Mouse (Mus musculus): ENCODE data around the gene Rreb1. TPM values are rescaled to one million over a fixed set of nuclear protein-coding genes. Genes with fewer than 3 reads are reported as not detected.

Rreb1 gene
- polyA plus RNA-seq, 1 experiment from 2014 or later, result 13.0 TPM

- Histone ChIP-seq H3K9ac (ENCODE audit: low read length) (no peak overlapping the region), H3K27ac (ENCODE audit: low read length) (no peak overlapping the region), H3K9me3 (replicated peaks; ENCODE audit: control insufficient read depth, low read length) (no peaks in the 10 kb centered on the region), H3K4me3 (ENCODE audit: low read length) (no peak overlapping the region), H3K4me2 (ENCODE audit: low read depth, low read length) (no peak overlapping the region), H3K4me1 (ENCODE audit: control insufficient read depth, insufficient read depth, low read length) (peaks cover 40% of the 10 kb centered on the region), H3K36me3 (ENCODE audit: control insufficient read depth, insufficient read depth) (no peaks in the 10 kb centered on the region), H3K27me3 (ENCODE audit: control insufficient read depth, insufficient read depth, low read length) (no peaks in the 10 kb centered on the region)
- WGBS, result 82% methylated on average over 5 of the region's 5 CpGs
- ATAC-seq (replicated peaks; ENCODE audit: extremely low read depth, insufficient read depth, low FRiP score), result no peak
Measured at GRCm38 (mm10) chr13:37848438-37848837, 70.2 kb downstream of the Rreb1 start.

DNA sequence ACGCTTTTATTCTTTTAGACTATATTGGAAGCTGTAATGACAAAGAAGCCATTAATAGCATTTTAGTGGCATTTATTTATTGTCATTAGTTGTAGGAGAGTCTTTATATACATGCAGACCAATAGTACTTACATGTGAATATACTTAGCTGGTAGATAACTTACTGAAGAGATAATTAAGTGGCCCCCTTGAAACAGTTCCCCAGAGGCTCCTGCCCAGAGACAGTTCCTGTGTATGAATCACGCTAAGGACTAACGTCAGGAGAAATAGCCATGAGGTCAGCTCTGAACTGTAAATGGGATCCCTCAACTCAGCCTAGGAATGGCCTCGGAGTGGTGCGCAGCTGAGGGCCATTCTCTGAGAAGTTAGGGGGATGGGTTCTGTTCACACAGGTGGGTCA lies 73.4 kb downstream of the Rreb1 start:
- no peaks in the 10 kb centered on the region for H3K27me3 ChIP-seq (ENCODE audit: control insufficient read depth, insufficient read depth, low read length)
- H3K36me3 ChIP-seq (ENCODE audit: control insufficient read depth, insufficient read depth), result no peaks in the 10 kb centered on the region
- 69% methylated on average over 5 of the region's 5 CpGs for WGBS
- H3K9me3 ChIP-seq (replicated peaks; ENCODE audit: control insufficient read depth, low read length), result no peaks in the 10 kb centered on the region
- no peak overlapping the region for H3K9ac ChIP-seq (ENCODE audit: low read length)
- no peak for ATAC-seq (replicated peaks; ENCODE audit: extremely low read depth, insufficient read depth, low FRiP score)
- no peak overlapping the region for H3K27ac ChIP-seq (ENCODE audit: low read length)
- H3K4me1 ChIP-seq (ENCODE audit: control insufficient read depth, insufficient read depth, low read length), result peaks cover 32% of the 10 kb centered on the region
- H3K4me2 ChIP-seq (ENCODE audit: low read depth, low read length), result no peak overlapping the region
- H3K4me3 ChIP-seq (ENCODE audit: low read length), result no peak overlapping the region

- 64% methylated on average over 3 of the region's 3 CpGs for WGBS
- Histone ChIP-seq H3K27ac (ENCODE audit: low read length) (no peak overlapping the region), H3K27me3 (ENCODE audit: control insufficient read depth, insufficient read depth, low read length) (no peaks in the 10 kb centered on the region), H3K9ac (ENCODE audit: low read length) (no peak overlapping the region), H3K4me2 (ENCODE audit: low read depth, low read length) (no peak overlapping the region), H3K9me3 (replicated peaks; ENCODE audit: control insufficient read depth, low read length) (no peaks in the 10 kb centered on the region), H3K36me3 (ENCODE audit: control insufficient read depth, insufficient read depth) (no peaks in the 10 kb centered on the region), H3K4me3 (ENCODE audit: low read length) (no peak overlapping the region), H3K4me1 (ENCODE audit: control insufficient read depth, insufficient read depth, low read length) (peaks cover 37% of the 10 kb centered on the region)
- no peak for ATAC-seq (replicated peaks; ENCODE audit: extremely low read depth, insufficient read depth, low FRiP score)
Measured at GRCm38 (mm10) chr13:37852850-37853249, 74.7 kb downstream of the Rreb1 start.

DNA sequence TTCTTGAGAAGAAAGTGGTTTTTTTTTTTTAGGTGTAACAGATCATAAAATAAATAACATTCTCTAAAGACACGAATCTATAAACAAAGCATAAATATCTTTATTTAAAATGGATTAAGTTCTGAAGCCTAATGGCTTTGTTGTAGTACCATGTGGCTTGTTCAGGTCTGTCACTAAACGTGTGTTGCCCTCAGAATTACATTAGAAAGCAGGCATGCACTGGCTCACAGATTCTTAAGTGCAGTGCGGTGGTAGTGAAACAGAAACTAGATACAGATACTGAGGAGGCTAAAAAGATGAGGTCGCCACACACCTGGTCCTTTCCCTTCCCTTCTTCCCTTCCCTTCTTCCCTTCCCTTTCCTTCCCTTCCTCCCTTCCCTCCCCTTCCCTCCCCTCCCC lies 75.2 kb downstream of the Rreb1 start:
- no peak for ATAC-seq (replicated peaks; ENCODE audit: extremely low read depth, insufficient read depth, low FRiP score)
- 38% methylated on average over 4 of the region's 4 CpGs for WGBS
- peaks cover 43% of the 10 kb centered on the region for H3K4me1 ChIP-seq (ENCODE audit: control insufficient read depth, insufficient read depth, low read length)
- no peak overlapping the region for H3K4me3 ChIP-seq (ENCODE audit: low read length)
- no peak overlapping the region for H3K9ac ChIP-seq (ENCODE audit: low read length)
- H3K9me3 ChIP-seq (replicated peaks; ENCODE audit: control insufficient read depth, low read length), result no peaks in the 10 kb centered on the region
- no peak overlapping the region for H3K27ac ChIP-seq (ENCODE audit: low read length)
- no peaks in the 10 kb centered on the region for H3K36me3 ChIP-seq (ENCODE audit: control insufficient read depth, insufficient read depth)
- H3K4me2 ChIP-seq (ENCODE audit: low read depth, low read length), result no peak overlapping the region
- no peaks in the 10 kb centered on the region for H3K27me3 ChIP-seq (ENCODE audit: control insufficient read depth, insufficient read depth, low read length)

DNA sequence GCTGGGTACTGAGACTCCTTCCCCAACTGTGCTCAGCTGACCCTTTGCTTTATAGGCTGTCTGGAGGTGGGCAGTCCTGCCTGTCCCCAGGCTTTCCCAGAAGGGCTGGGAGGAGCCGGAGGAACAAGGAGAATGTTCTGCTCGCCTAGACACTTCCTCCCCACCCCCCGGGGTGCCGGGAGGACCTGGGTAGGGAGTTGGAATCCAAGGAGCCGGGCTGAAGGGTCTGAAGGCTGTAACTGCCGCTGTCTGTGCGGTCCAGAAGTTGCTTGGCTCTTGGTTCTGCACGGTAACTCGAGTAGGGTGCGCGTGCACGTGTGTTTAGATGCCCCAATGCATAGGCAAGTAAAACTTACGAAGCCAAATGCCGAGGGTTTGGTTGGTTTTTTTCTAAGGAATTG lies 75.8 kb downstream of the Rreb1 start:
- WGBS, result 5% methylated on average over 14 of the region's 14 CpGs
- Histone ChIP-seq H3K9ac (ENCODE audit: low read length) (peak overlapping the region; percentile 71), H3K27me3 (ENCODE audit: control insufficient read depth, insufficient read depth, low read length) (no peaks in the 10 kb centered on the region), H3K36me3 (ENCODE audit: control insufficient read depth, insufficient read depth) (no peaks in the 10 kb centered on the region), H3K9me3 (replicated peaks; ENCODE audit: control insufficient read depth, low read length) (no peaks in the 10 kb centered on the region), H3K4me1 (ENCODE audit: control insufficient read depth, insufficient read depth, low read length) (peaks cover 47% of the 10 kb centered on the region), H3K4me3 (ENCODE audit: low read length) (peak overlapping the region; percentile 42), H3K27ac (ENCODE audit: low read length) (peak overlapping the region; percentile 87), H3K4me2 (ENCODE audit: low read depth, low read length) (peak overlapping the region; percentile 72)
- no peak for ATAC-seq (replicated peaks; ENCODE audit: extremely low read depth, insufficient read depth, low FRiP score)

GRCm38 (mm10) chr13:37854455-37855220 lies 76.4 kb downstream of the Rreb1 start:
- no peak for ATAC-seq (replicated peaks; ENCODE audit: extremely low read depth, insufficient read depth, low FRiP score)
- 24% methylated on average over 14 of the region's 14 CpGs for WGBS
- H3K9ac ChIP-seq (ENCODE audit: low read length), result peak overlapping the region; percentile 71; the same call in 1 of the 2 replicates
- H3K36me3 ChIP-seq (ENCODE audit: control insufficient read depth, insufficient read depth), result no peaks in the 10 kb centered on the region
- peak overlapping the region; percentile 42 for H3K4me3 ChIP-seq (ENCODE audit: low read length)
- peak overlapping the region; percentile 72 for H3K4me2 ChIP-seq (ENCODE audit: low read depth, low read length)
- no peaks in the 10 kb centered on the region for H3K9me3 ChIP-seq (replicated peaks; ENCODE audit: control insufficient read depth, low read length)
- peaks cover 47% of the 10 kb centered on the region for H3K4me1 ChIP-seq (ENCODE audit: control insufficient read depth, insufficient read depth, low read length)
- peak overlapping the region; percentile 87 for H3K27ac ChIP-seq (ENCODE audit: low read length)
- H3K27me3 ChIP-seq (ENCODE audit: control insufficient read depth, insufficient read depth, low read length), result no peaks in the 10 kb centered on the region

DNA sequence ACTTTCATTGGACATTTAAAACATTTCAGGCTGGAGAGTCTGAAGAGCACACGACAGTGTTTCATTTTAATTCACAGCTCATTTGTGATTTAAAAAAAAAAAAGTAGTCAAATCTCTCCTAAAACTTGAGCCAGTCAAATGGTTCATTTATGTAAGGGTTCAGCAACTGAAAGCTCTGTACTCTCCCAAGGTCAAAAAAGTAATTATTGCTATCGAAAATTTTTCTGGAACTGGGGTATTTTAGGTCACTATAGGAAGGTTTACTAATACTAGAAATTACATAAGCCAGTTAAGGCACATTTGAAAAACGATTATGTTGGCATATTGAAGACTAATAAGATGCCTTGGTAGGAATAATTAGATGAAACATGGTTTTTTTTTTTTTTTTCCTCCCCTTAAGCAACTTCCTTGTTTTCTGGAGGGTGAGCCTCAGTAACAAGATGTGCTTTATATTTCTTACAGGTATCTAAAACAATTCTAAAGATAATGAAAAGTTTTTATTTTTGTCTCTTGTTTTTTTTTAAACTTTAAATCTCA lies 77.1 kb downstream of the Rreb1 start:
- Histone ChIP-seq H3K4me2 (ENCODE audit: low read depth, low read length) (no peak overlapping the region), H3K27me3 (ENCODE audit: control insufficient read depth, insufficient read depth, low read length) (no peaks in the 10 kb centered on the region), H3K9ac (ENCODE audit: low read length) (no peak overlapping the region), H3K36me3 (ENCODE audit: control insufficient read depth, insufficient read depth) (no peaks in the 10 kb centered on the region), H3K27ac (ENCODE audit: low read length) (peak overlapping the region; percentile 87), H3K9me3 (replicated peaks; ENCODE audit: control insufficient read depth, low read length) (no peaks in the 10 kb centered on the region), H3K4me3 (ENCODE audit: low read length) (no peak overlapping the region), H3K4me1 (ENCODE audit: control insufficient read depth, insufficient read depth, low read length) (peaks cover 51% of the 10 kb centered on the region)
- 54% methylated on average over 3 of the region's 3 CpGs for WGBS
- ATAC-seq (replicated peaks; ENCODE audit: extremely low read depth, insufficient read depth, low FRiP score), result no peak

- H3K9ac ChIP-seq (ENCODE audit: low read length), result no peak overlapping the region
- H3K36me3 ChIP-seq (ENCODE audit: control insufficient read depth, insufficient read depth), result no peaks in the 10 kb centered on the region
- no peak overlapping the region for H3K4me3 ChIP-seq (ENCODE audit: low read length)
- H3K27me3 ChIP-seq (ENCODE audit: control insufficient read depth, insufficient read depth, low read length), result no peaks in the 10 kb centered on the region
- peaks cover 53% of the 10 kb centered on the region for H3K4me1 ChIP-seq (ENCODE audit: control insufficient read depth, insufficient read depth, low read length)
- no peak for ATAC-seq (replicated peaks; ENCODE audit: extremely low read depth, insufficient read depth, low FRiP score)
- H3K4me2 ChIP-seq (ENCODE audit: low read depth, low read length), result no peak overlapping the region
- H3K9me3 ChIP-seq (replicated peaks; ENCODE audit: control insufficient read depth, low read length), result no peaks in the 10 kb centered on the region
- no peak overlapping the region for H3K27ac ChIP-seq (ENCODE audit: low read length)
Measured at GRCm38 (mm10) chr13:37855765-37856164, 77.6 kb downstream of the Rreb1 start.

- WGBS, result 57% methylated on average over 2 of the region's 2 CpGs
- Histone ChIP-seq H3K4me3 (ENCODE audit: low read length) (no peak overlapping the region), H3K9ac (ENCODE audit: low read length) (peak overlapping the region; percentile 84; the same call in 1 of the 2 replicates), H3K9me3 (replicated peaks; ENCODE audit: control insufficient read depth, low read length) (no peaks in the 10 kb centered on the region), H3K36me3 (ENCODE audit: control insufficient read depth, insufficient read depth) (no peaks in the 10 kb centered on the region), H3K4me1 (ENCODE audit: control insufficient read depth, insufficient read depth, low read length) (peaks cover 58% of the 10 kb centered on the region), H3K4me2 (ENCODE audit: low read depth, low read length) (peak overlapping the region; percentile 87), H3K27me3 (ENCODE audit: control insufficient read depth, insufficient read depth, low read length) (no peaks in the 10 kb centered on the region), H3K27ac (ENCODE audit: low read length) (peak overlapping the region; percentile 29; the same call in 1 of the 2 replicates)
- no peak for ATAC-seq (replicated peaks; ENCODE audit: extremely low read depth, insufficient read depth, low FRiP score)
Measured at GRCm38 (mm10) chr13:37856537-37856936, 78.3 kb downstream of the Rreb1 start.

Data from heart, embryonic 16.5 days (tissue).